In genomic region chr12:86772551-86772950, GRCm38 (mm10) we compare ENCODE assay signal across 17 mouse cellular contexts. TPM values are rescaled to one million over a fixed set of nuclear protein-coding genes. Genes with fewer than 3 reads are reported as not detected.
A peak's percentile ranks its signal among the peaks of the same experiment; 100 is the strongest.
DNase-seq lines count a peak whose midpoint lies in the region; ATAC-seq and TF ChIP-seq lines count a peak whose summit lies in the region.
"Had no signal": no experiment of that assay in that cellular context is flagged by ENCODE, and none has a peak within 500 bp of the region (broad histone marks: within the 10 kb centered on the region; RNA-seq: fewer than 3 reads in every experiment).

No protein-coding gene starts in this region.

- H3K27ac ChIP-seq in testis, adult 2 months (ENCODE audit: control insufficient read depth, insufficient read depth, low read depth, low read length), result no peak overlapping the region
- H3K27ac ChIP-seq in hindbrain, embryonic 13.5 days, result peak overlapping the region; percentile 67
- peak overlapping the region; percentile 45; the same call in 1 of the 2 replicates for H3K27ac ChIP-seq in midbrain, embryonic 13.5 days
- H3K27ac ChIP-seq: embryonic facial prominence, embryonic 12.5 days; heart, embryonic 15.5 days; liver, embryonic 15.5 days; stomach, embryonic 15.5 days had no signal

- no peak for TF ChIP-seq POLR2A in testis, adult 2 months (IDR thresholded peaks at IDR 0.05; ENCODE audit: control insufficient read depth, low read depth, low read length)

- TF ChIP-seq CTCF in testis, adult 2 months (IDR thresholded peaks at IDR 0.05; ENCODE audit: control insufficient read depth, insufficient read depth, insufficient replicate concordance, low read depth, low read length), result no peak

- no peak overlapping the region for H3K4me2 ChIP-seq in hindbrain, embryonic 13.5 days
- H3K4me2 ChIP-seq in midbrain, embryonic 13.5 days (replicated peaks), result no peak overlapping the region
- H3K4me2 ChIP-seq: embryonic facial prominence, embryonic 12.5 days; heart, embryonic 15.5 days; liver, embryonic 15.5 days had no signal

- no peaks in the 10 kb centered on the region for H3K27me3 ChIP-seq in testis, adult 2 months (ENCODE audit: control insufficient read depth, insufficient read depth, low read length)
- no peaks in the 10 kb centered on the region for H3K27me3 ChIP-seq in hindbrain, embryonic 13.5 days
- no peaks in the 10 kb centered on the region for H3K27me3 ChIP-seq in midbrain, embryonic 13.5 days
- H3K27me3 ChIP-seq: embryonic facial prominence, embryonic 12.5 days; heart, embryonic 15.5 days; liver, embryonic 15.5 days; stomach, embryonic 15.5 days had no signal

- no peaks in the 10 kb centered on the region for H3K9me3 ChIP-seq in hindbrain, embryonic 13.5 days
- H3K9me3 ChIP-seq in midbrain, embryonic 13.5 days, result no peaks in the 10 kb centered on the region
- H3K9me3 ChIP-seq: heart, embryonic 15.5 days; liver, embryonic 15.5 days; stomach, embryonic 15.5 days had no signal

- 30% methylated on average over 3 of the region's 3 CpGs for WGBS in hindbrain, embryonic 13.5 days
- 29% methylated on average over 3 of the region's 3 CpGs for WGBS in midbrain, embryonic 13.5 days

- H3K9ac ChIP-seq in hindbrain, embryonic 13.5 days, result no peak overlapping the region
- no peak overlapping the region for H3K9ac ChIP-seq in midbrain, embryonic 13.5 days (replicated peaks)
- H3K9ac ChIP-seq: embryonic facial prominence, embryonic 12.5 days; heart, embryonic 15.5 days; liver, embryonic 15.5 days; stomach, embryonic 15.5 days had no signal

- peaks cover 9% of the 10 kb centered on the region for H3K4me1 ChIP-seq in testis, adult 2 months (ENCODE audit: control insufficient read depth, insufficient read depth, low read length)
- peaks cover 23% of the 10 kb centered on the region for H3K4me1 ChIP-seq in hindbrain, embryonic 13.5 days (replicated peaks)
- peaks cover 28% of the 10 kb centered on the region for H3K4me1 ChIP-seq in midbrain, embryonic 13.5 days (replicated peaks)
- H3K4me1 ChIP-seq: liver, embryonic 15.5 days had no signal

- H3K4me3 ChIP-seq in testis, adult 2 months (ENCODE audit: control insufficient read depth, low read depth, low read length), result peak overlapping the region; percentile 62
- no peak overlapping the region for H3K4me3 ChIP-seq in hindbrain, embryonic 13.5 days
- H3K4me3 ChIP-seq in midbrain, embryonic 13.5 days (replicated peaks), result no peak overlapping the region
- H3K4me3 ChIP-seq: embryonic facial prominence, embryonic 12.5 days; heart, embryonic 15.5 days; liver, embryonic 15.5 days; myocyte; stomach, embryonic 15.5 days had no signal

- no peak for DNase-seq in testis, postnatal 10 days (ENCODE audit: low spot score)
- DNase-seq in cerebellum, adult 8-10 months, result no peak
- no peak for DNase-seq in urinary bladder, postnatal 14 days (ENCODE audit: low spot score)
- no peak for DNase-seq in thymus, postnatal 0 days (ENCODE audit: low spot score)
- no peak for DNase-seq in left cerebral cortex, adult 11 months (ENCODE audit: low spot score)

- ATAC-seq in hindbrain, embryonic 13.5 days (ENCODE audit: low FRiP score), result no peak
- ATAC-seq in midbrain, embryonic 13.5 days, result no peak

- no peaks in the 10 kb centered on the region for H3K36me3 ChIP-seq in testis, adult 2 months (ENCODE audit: control insufficient read depth, insufficient read depth, low read length)
- H3K36me3 ChIP-seq in hindbrain, embryonic 13.5 days, result no peaks in the 10 kb centered on the region
- no peaks in the 10 kb centered on the region for H3K36me3 ChIP-seq in midbrain, embryonic 13.5 days
- H3K36me3 ChIP-seq: embryonic facial prominence, embryonic 12.5 days; heart, embryonic 15.5 days; liver, embryonic 15.5 days; stomach, embryonic 15.5 days had no signal

RNA-seq across cellular contexts. Expression of gene Lrrc74a, which starts 38.4 kb away (rescaled TPM):
- 75.3 and 76.4 TPM in 2 replicates for polyA plus RNA-seq in testis, adult 2 months (2012; rRNA removed)
- not detected in 2 replicates for polyA plus RNA-seq in hindbrain, embryonic 13.5 days (2015; fragmentation: Nextera tagmentation; extraction: Ambion mirVana)
- not detected in 2 replicates for polyA plus RNA-seq in midbrain, embryonic 13.5 days (2015; fragmentation: Nextera tagmentation; extraction: Ambion mirVana)
- 0.09 TPM in 1 of 2 replicates, not detected in the other for polyA plus RNA-seq in thymus, postnatal 0 days (2015; fragmentation: Nextera tagmentation; extraction: Ambion mirVana)
- polyA plus RNA-seq: cortical plate, adult 2 months; embryonic facial prominence, embryonic 12.5 days; heart, embryonic 15.5 days; limb, embryonic 14.5 days; liver, embryonic 15.5 days; lung, postnatal 0 days; myocyte; spleen, adult 2 months; stomach, embryonic 15.5 days had no signal

RNA-seq across cellular contexts. Expression of gene Angel1, which starts 46.3 kb away (rescaled TPM):
- polyA plus RNA-seq in testis, adult 2 months (2012; rRNA removed), result 188 and 191 TPM in 2 replicates
- polyA plus RNA-seq in hindbrain, embryonic 13.5 days (2015; fragmentation: Nextera tagmentation; extraction: Ambion mirVana), result 12.6 TPM in 2 replicates
- polyA plus RNA-seq in midbrain, embryonic 13.5 days (2015; fragmentation: Nextera tagmentation; extraction: Ambion mirVana), result 10.3 and 10.9 TPM in 2 replicates
- polyA plus RNA-seq in thymus, postnatal 0 days (2015; fragmentation: Nextera tagmentation; extraction: Ambion mirVana), result 3.4 and 3.7 TPM in 2 replicates

Comparison
In these comparisons a context has a peak if more than half of its experiments do, and no peak if none do; other contexts are left out.
1. RNA of gene Lrrc74a, which starts 38.4 kb away (polyA plus RNA-seq): 75.3 to 76.4 TPM in testis, adult 2 months; 0.09 TPM in thymus, postnatal 0 days, not detected in hindbrain, embryonic 13.5 days and not detected in midbrain, embryonic 13.5 days; every median in the first group is over 10 times any median in the second.
2. RNA of gene Angel1, which starts 46.3 kb away (polyA plus RNA-seq): 188 to 191 TPM in testis, adult 2 months; 12.6 TPM in hindbrain, embryonic 13.5 days, 10.3 to 10.9 TPM in midbrain, embryonic 13.5 days and 3.4 to 3.7 TPM in thymus, postnatal 0 days; every median in the first group is over 10 times any median in the second.